Mouse (Mus musculus) adrenal gland, postnatal 0 days (tissue): ENCODE data around the gene Gm10061. TPM values are rescaled to one million over a fixed set of nuclear protein-coding genes. Genes with fewer than 3 reads are reported as not detected.

Experiments
- polyA plus RNA-seq: library from polyadenylated mRNA; unstranded; fragments of >200 nt; fragmentation: Nextera tagmentation; extraction: Ambion mirVana; gene quantifications from 2 replicates; pipeline ENCODE4 v1.2.1, GENCODE M21; 2015

Gm10061 gene
- polyA plus RNA-seq: not detected in 2 replicates

DNA sequence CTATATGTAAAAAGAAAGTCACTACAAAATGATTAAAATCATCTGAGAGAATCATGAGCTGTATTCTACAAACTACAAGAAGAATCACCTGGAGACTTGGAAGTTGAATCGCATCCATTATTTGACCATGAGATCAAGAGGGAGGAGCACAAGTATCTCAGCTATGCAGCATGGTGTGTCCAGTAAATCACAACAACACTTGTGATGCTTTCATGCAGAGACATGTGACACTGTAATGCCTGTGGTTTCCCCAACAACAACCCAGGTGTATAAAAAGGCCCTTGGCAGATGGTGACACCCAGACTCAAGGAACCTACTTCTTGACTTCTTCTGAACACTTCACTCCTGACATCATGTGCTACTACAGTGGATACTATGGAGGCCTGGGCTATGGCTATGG, at the start of gene Gm10061:
TSS of gene Gm10061 (plus strand) at position 301 of the 400 bp plus-strand sequence.

DNA sequence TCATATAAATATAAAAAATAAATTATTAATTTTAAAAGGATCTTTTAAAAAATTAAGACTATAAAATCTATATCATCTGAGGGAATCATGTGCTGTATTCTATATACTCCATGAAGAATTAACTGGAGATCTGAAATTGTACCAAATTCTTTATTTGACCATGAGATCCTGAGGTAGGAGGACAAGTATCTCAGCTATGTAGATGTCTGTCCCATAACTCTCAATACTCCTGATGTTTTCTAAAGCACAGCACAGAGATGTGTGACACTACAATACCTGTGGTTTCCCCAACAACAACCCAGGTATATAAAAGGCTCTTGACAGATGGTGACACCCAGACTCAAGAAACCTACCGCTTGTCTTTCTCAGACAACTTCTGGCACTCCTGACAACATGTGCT, 10.3 kb upstream of the Gm10061 start, which contains the start of gene Gm6358:
TSS of gene Gm6358 (plus strand) at position 301 of the 400 bp plus-strand sequence.

DNA sequence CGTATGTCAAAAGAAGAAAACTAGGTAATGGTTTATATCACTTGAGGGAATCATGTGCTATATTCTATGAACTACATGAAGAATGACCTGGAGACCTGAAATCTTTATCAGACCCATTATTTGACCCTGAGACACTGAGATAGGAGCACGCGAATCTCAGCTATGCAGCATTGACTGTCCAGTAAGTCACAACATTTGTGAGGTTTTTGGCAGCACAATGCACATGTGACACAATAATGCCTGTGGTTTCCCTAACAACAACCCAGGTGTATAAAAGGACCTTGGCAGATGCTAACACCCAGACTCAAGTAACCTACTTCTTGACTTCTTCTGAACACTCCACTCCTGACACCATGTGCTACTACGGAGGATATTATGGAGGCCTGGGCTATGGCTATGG, 6.8 kb downstream of the Gm10061 start, which contains the start of gene Gm9789:
TSS of gene Gm9789 (plus strand) at position 301 of the 400 bp plus-strand sequence.

DNA sequence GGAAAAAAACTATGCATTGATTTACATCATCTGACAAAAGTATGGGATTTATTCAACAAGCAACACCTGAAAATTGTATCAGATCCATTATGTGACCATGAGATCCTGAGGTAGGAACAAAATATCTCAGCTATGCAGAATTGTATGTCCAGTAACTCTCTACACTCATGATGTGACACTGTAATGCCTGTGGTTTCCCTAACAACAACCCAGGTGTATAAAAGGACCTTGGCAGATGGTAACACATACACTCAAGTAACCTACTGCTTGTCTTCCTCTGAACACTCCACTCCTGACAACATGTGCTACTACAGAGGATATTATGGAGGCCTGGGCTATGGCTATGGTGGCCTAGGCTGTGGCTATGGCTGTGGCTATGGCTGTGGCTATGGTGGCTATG, 18.3 kb downstream of the Gm10061 start, which contains the start of gene Gm7735:
TSS of gene Gm7735 (plus strand) at position 301 of the 400 bp plus-strand sequence.

GRCm38 (mm10) chr16:89174435-89174834, 23.5 kb downstream of the Gm10061 start, which contains the start of gene 1110057P08Rik:
1110057P08Rik (plus strand) TSS chr16:89174735.

Other genes with a start within 250 kb of the Gm10061 start
- gene Krtap19-9b, start 218.8 kb upstream of the Gm10061 start, polyA plus RNA-seq: not detected in 2 replicates
- not detected in 2 replicates for gene Krtap16-3, start 188.2 kb upstream of the Gm10061 start, polyA plus RNA-seq
- not detected in 2 replicates for gene Krtap22-2, start 140.3 kb upstream of the Gm10061 start, polyA plus RNA-seq
- gene Gm10229, start 135.8 kb upstream of the Gm10061 start, polyA plus RNA-seq: not detected in 2 replicates
- gene Krtap6-1, start 119.4 kb upstream of the Gm10061 start, polyA plus RNA-seq: not detected in 2 replicates
- gene Gm10228, start 109.6 kb upstream of the Gm10061 start, polyA plus RNA-seq: not detected in 2 replicates
- gene Krtap6-5, start 103.2 kb upstream of the Gm10061 start, polyA plus RNA-seq: not detected in 2 replicates
- gene 1110025L11Rik, start 87.1 kb upstream of the Gm10061 start, polyA plus RNA-seq: not detected in 2 replicates
- not detected in 2 replicates for gene Krtap6-3, start 67.1 kb upstream of the Gm10061 start, polyA plus RNA-seq
- not detected in 2 replicates for gene Gm6358, start 10.2 kb upstream of the Gm10061 start, polyA plus RNA-seq
- not detected in 2 replicates for gene Gm9789, start 6.9 kb downstream of the Gm10061 start, polyA plus RNA-seq
- gene Gm7735, start 18.4 kb downstream of the Gm10061 start, polyA plus RNA-seq: not detected in 2 replicates
- not detected in 2 replicates for gene 1110057P08Rik, start 23.6 kb downstream of the Gm10061 start, polyA plus RNA-seq
- not detected in 2 replicates for gene Krtap20-2, start 54.8 kb downstream of the Gm10061 start, polyA plus RNA-seq